Mouse (Mus musculus) hindbrain, postnatal 0 days (tissue): ENCODE data around the gene Hyal2. TPM values are rescaled to one million over a fixed set of nuclear protein-coding genes. Genes with fewer than 3 reads are reported as not detected.

Source experiments
- ATAC-seq: fragments of 200-750 bp; cut with Nextera tagmentation; 2 replicates; pipeline ENCODE4 v1.8.0; 2017; ENCODE audit warnings: mild to moderate bottlenecking, moderate TSS enrichment, moderate library complexity
- DNase-seq: peaks from one replicate; pipeline ENCODE4 v3.0.0-alpha.2; 2015; ENCODE audit warnings: low spot score
- H3K27ac ChIP-seq: fragments of 300-500 bp; sonication (generic); 2 replicates; pipeline ENCODE4 v1.5.1; 2014; ENCODE audit warnings: mild to moderate bottlenecking
- H3K27me3 ChIP-seq: fragments of 300-500 bp; sonication (generic); 2 replicates; pipeline ENCODE4 v1.6.1; 2014; ENCODE audit warnings: low read length, mixed read lengths; ENCODE audit not compliant: insufficient read depth
- H3K36me3 ChIP-seq: fragments of 300-500 bp; sonication (generic); 2 replicates; pipeline ENCODE4 v1.6.1; 2014; ENCODE audit warnings: low read length, mixed read lengths; ENCODE audit not compliant: insufficient read depth
- H3K4me1 ChIP-seq: fragments of 300-500 bp; sonication (generic); 2 replicates; pipeline ENCODE4 v1.6.1; 2014; ENCODE audit warnings: antibody characterized with exemption, low read length, mixed read lengths; ENCODE audit not compliant: insufficient read depth
- H3K4me2 ChIP-seq: fragments of 300-500 bp; sonication (generic); 2 replicates; pipeline ENCODE4 v1.6.1; 2014; ENCODE audit warnings: low read depth, mild to moderate bottlenecking, low read length, moderate library complexity, mixed read lengths
- H3K4me3 ChIP-seq: fragments of 300-500 bp; sonication (generic); 2 replicates; pipeline ENCODE4 v1.5.1; 2014; ENCODE audit warnings: low read length
- H3K9ac ChIP-seq: fragments of 300-500 bp; sonication (generic); replicated peaks from 2 replicates; pipeline ENCODE4 v1.6.1; 2014; ENCODE audit warnings: mild to moderate bottlenecking, low read length, moderate library complexity, mixed read lengths
- H3K9me3 ChIP-seq: fragments of 300-500 bp; sonication (generic); 2 replicates; pipeline ENCODE4 v1.6.1; 2016; ENCODE audit warnings: low read length, mixed read lengths
- CTCF ChIP-seq: IDR thresholded peaks from 2 replicates; pipeline ENCODE4 v1.5.1; 2016; ENCODE audit warnings: antibody characterized with exemption, control low read depth, low read depth
- WGBS: fragments of 180-500 bp; shearing (Covaris S2); extraction: QIAGEN DNeasy Blood & Tissue Kit; methylation state at CpG from one replicate; pipeline ENCODE4 v1.1.7; 2014; 5-methylcytosine and 5-hydroxymethylcytosine counted together
- polyA plus RNA-seq: library from polyadenylated mRNA; unstranded; fragments of >200 nt; fragmentation: Nextera tagmentation; extraction: Ambion mirVana; gene quantifications from 2 replicates; pipeline ENCODE4 v1.2.1, GENCODE M21; 2015
- total RNA-seq: library from RNA; depleted of rRNA; stranded (reverse); fragments of >200 nt; gene quantifications from 2 replicates; pipeline ENCODE4 v1.2.3, GENCODE M21; 2014

Hyal2 gene
- total and polyA plus RNA-seq, 2 experiments from 2014 or later: 39.8 to 75.3 TPM

DNA sequence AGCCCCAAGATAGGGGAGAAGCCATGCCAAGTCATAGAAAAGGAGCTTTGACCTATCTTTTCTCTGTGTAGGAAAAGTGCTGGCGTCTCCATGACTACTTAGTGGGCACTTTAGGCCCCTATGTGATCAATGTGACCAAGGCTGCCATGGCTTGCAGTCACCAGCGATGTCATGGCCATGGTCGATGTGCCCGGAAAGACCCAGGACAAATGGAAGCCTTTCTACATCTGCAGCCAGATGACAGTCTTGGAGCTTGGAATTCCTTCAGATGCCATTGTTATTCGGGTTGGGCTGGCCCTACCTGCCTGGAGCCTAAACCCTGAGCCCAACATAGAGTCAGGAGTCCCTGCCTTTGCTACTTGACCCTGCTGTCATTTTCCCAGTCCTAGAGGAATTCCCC, 18.8 kb downstream of the Hyal2 start:
- H3K27me3 ChIP-seq: no peaks in the 10 kb centered on the region
- H3K4me3 ChIP-seq: no peak overlapping the region
- WGBS: 89% methylated on average over 5 of the region's 5 CpGs
- H3K27ac ChIP-seq: no peak overlapping the region
- no peak overlapping the region for H3K9ac ChIP-seq
- H3K4me2 ChIP-seq: no peak overlapping the region
- DNase-seq (no peak), ATAC-seq (no peak)
- no peak for TF ChIP-seq CTCF
- no peaks in the 10 kb centered on the region for H3K9me3 ChIP-seq
- H3K36me3 ChIP-seq: peaks cover 24% of the 10 kb centered on the region
- H3K4me1 ChIP-seq: peaks cover 9% of the 10 kb centered on the region; the same call in 1 of the 2 replicates

- H3K27me3 ChIP-seq: no peaks in the 10 kb centered on the region
- TF ChIP-seq CTCF: no peak
- H3K36me3 ChIP-seq: peaks cover 27% of the 10 kb centered on the region
- no peaks in the 10 kb centered on the region for H3K9me3 ChIP-seq
- WGBS: 15% methylated on average over 46 of the region's 46 CpGs
- H3K4me3 ChIP-seq: peak within 1 kb of the TSS; percentile 64
- peak; percentile 99 for DNase-seq
- peaks cover 9% of the 10 kb centered on the region; the same call in 1 of the 2 replicates for H3K4me1 ChIP-seq
- peak within 1 kb of the TSS; percentile 91 for H3K4me2 ChIP-seq
- no peak within 1 kb of the TSS; the same call in 1 of the 2 replicates for H3K27ac ChIP-seq
- H3K9ac ChIP-seq: peak within 1 kb of the TSS; percentile 49
- peak; percentile 98 for ATAC-seq
These were observed 19.5 kb downstream of the Hyal2 start, which contains the start of gene Ifrd2 for GRCm38 (mm10) chr9:107586974-107587832. Gene Ifrd2 (plus strand): TSS chr9:107587642.

DNA sequence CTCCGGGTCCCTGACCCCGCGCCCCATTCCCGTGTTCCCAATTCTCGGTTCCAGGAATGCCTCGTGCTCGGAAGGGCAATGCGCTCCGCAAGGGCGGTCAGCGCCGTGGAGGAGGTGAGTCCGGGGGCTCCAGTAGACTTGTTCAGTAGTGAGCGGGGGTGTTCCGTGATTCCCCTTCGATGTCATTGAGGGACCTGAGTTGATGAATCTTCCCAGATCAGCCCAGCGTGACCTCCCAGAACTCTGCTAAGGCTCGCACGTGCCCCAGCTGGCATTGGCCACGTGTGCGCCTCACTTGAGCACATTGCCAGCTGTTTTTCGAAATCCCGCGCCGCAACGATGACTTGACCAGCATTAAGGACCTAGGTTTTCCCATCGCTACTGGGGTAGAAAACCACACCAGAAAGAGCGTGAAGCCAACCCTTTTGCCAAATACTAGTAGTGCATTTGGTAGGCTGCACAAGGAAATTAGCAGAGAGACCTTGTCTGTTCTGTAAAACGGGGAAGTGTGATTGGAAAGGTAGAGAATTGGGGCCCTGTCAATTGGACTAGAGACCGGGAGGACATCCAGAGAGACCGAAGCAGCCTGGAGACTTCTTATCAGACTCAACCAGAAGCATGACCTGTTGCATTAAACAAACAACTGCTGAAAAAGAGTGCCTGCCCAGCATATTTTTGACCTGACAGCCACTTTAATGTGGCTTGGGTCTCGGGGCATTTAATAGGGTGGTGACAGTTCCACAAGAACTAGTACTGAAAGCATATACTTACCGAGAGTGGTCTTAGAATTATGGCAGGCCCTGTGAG, 20.3 kb downstream of the Hyal2 start:
- ATAC-seq (no peak), DNase-seq (peak; percentile 63)

DNA sequence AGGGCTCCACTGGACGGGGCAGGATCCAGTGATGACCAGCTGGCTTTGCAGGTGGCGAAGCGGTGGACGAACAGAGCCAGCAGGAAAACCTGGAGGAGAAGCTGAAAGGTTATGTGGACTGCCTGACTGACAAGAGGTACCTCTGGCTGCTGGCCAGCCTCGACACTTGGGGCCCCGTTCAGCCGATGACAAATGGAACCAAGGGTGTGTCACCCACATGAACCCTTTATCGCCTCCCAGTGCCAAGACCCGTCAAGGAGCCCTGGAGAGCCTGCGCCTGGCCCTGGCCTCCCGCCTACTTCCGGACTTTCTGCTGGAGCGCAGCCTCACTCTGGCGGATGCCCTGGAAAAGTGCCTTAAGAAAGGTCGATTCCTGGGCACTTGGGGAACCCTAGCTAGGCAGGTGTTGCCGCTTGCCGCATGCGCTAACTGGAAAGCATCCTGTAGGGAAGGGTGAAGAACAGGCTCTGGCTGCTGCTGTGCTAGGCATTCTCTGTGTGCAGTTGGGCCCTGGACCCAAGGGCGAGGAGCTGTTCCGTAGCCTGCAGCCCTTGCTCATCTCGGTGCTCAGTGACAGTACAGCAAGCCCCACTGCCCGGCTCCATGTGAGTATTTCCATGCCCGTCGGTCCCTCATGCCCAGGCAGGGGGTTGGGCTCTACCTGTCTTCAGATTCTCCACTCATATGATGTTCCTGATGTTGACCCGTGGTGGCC, 22.5 kb downstream of the Hyal2 start:
- H3K4me2 ChIP-seq: no peak overlapping the region
- H3K9ac ChIP-seq: no peak overlapping the region
- 88% methylated on average over 25 of the region's 25 CpGs for WGBS
- no peak overlapping the region for H3K4me3 ChIP-seq
- ATAC-seq (no peak), DNase-seq (no peak)
- H3K27me3 ChIP-seq: no peaks in the 10 kb centered on the region
- peaks cover 9% of the 10 kb centered on the region; the same call in 1 of the 2 replicates for H3K4me1 ChIP-seq
- peaks cover 26% of the 10 kb centered on the region for H3K36me3 ChIP-seq
- H3K27ac ChIP-seq: no peak overlapping the region
- no peak for TF ChIP-seq CTCF
- H3K9me3 ChIP-seq: no peaks in the 10 kb centered on the region

More for the DNA sequence above, 20.3 kb downstream of the Hyal2 start:
- Histone ChIP-seq H3K4me2 (peak overlapping the region; percentile 91), H3K4me1 (peaks cover 9% of the 10 kb centered on the region; the same call in 1 of the 2 replicates), H3K27me3 (no peaks in the 10 kb centered on the region), H3K9me3 (no peaks in the 10 kb centered on the region), H3K36me3 (peaks cover 25% of the 10 kb centered on the region), H3K4me3 (peak overlapping the region; percentile 64), H3K27ac (no peak overlapping the region; the same call in 1 of the 2 replicates), H3K9ac (peak overlapping the region; percentile 49)
- WGBS: 6% methylated on average over 33 of the region's 33 CpGs
- no peak for TF ChIP-seq CTCF

DNA sequence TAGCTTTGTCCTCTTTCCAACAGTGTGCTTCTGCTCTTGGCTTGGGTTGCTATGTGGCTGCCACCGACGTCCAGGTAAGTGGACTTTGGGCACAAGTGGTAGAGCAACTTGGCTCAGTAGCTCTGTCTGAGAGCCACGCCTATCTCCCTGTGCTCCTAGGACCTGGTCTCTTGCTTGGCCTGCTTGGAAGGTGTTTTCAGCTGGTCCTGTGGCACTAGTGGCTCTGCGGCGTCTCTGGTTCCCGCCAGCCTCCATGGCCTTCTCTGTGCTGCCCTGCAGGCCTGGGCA, 23.0 kb downstream of the Hyal2 start:
- Histone ChIP-seq H3K27me3 (no peaks in the 10 kb centered on the region), H3K9me3 (no peaks in the 10 kb centered on the region), H3K4me1 (peaks cover 9% of the 10 kb centered on the region; the same call in 1 of the 2 replicates), H3K4me3 (no peak overlapping the region), H3K9ac (no peak overlapping the region), H3K4me2 (no peak overlapping the region), H3K36me3 (peaks cover 26% of the 10 kb centered on the region), H3K27ac (no peak overlapping the region)
- ATAC-seq (no peak), DNase-seq (no peak)
- WGBS: 98% methylated on average over 6 of the region's 6 CpGs
- no peak for TF ChIP-seq CTCF
